Mouse (Mus musculus) ES-E14 (cell line): Measurements from ENCODE around the gene Bicdl2. TPM values are rescaled to one million over a fixed set of nuclear protein-coding genes. Genes with fewer than 3 reads are reported as not detected.

ENCODE experiments used
- DNase-seq: peaks from one replicate; pipeline ENCODE4 v3.0.0-alpha.2; 2013; ENCODE audit warnings: low read depth, low spot score
- H3K27ac ChIP-seq: 2 replicates; pipeline ENCODE4 v1.5.1; 2012; ENCODE audit warnings: low read depth, mild to moderate bottlenecking, low read length, moderate library complexity, mixed read lengths; ENCODE audit not compliant: poor library complexity, insufficient read depth, severe bottlenecking
- H3K36me3 ChIP-seq: 2 replicates; pipeline ENCODE4 v1.6.1; 2012; ENCODE audit warnings: mild to moderate bottlenecking, low read length, moderate library complexity, mixed read lengths; ENCODE audit not compliant: control insufficient read depth, poor library complexity, insufficient read depth, severe bottlenecking
- H3K4me1 ChIP-seq, 2 experiments: fragments of 150-350 bp in 1 of 2; sonication (generic) in 1 of 2; 2 replicates each; pipeline ENCODE4 v1.6.1; 2012; ENCODE audit warnings: low read length in 2 of 2, mild to moderate bottlenecking in 1 of 2, mixed read lengths in 1 of 2; ENCODE audit not compliant: control insufficient read depth in 2 of 2, insufficient read depth in 2 of 2, poor library complexity in 1 of 2
- H3K4me3 ChIP-seq, 2 experiments: fragments of 150-350 bp in 1 of 2; sonication (generic) in 1 of 2; 2 replicates each; pipeline ENCODE4 v1.5.1; 2012; ENCODE audit warnings: low read length in 2 of 2, low read depth in 1 of 2, mild to moderate bottlenecking in 1 of 2, mixed read lengths in 1 of 2; ENCODE audit not compliant: insufficient read depth in 1 of 2, poor library complexity in 1 of 2, severe bottlenecking in 1 of 2
- H3K9ac ChIP-seq: 2 replicates; pipeline ENCODE4 v1.6.1; 2012; ENCODE audit warnings: low read depth, mild to moderate bottlenecking, low read length, mixed read lengths; ENCODE audit not compliant: poor library complexity, insufficient read depth, severe bottlenecking
- H3K9me3 ChIP-seq: fragments of 150-350 bp; sonication (generic); 2 replicates; pipeline ENCODE4 v1.6.1; 2012; ENCODE audit warnings: low read depth, mild to moderate bottlenecking, low read length; ENCODE audit not compliant: control insufficient read depth, insufficient read depth
- CHD2 ChIP-seq: IDR thresholded peaks from 2 replicates; pipeline ENCODE4 v1.6.1; 2014; ENCODE audit warnings: mild to moderate bottlenecking, low read depth, low read length, inconsistent platforms
- HCFC1 ChIP-seq: IDR thresholded peaks from 2 replicates; pipeline ENCODE4 v1.6.1; 2012; ENCODE audit warnings: low read length, inconsistent platforms, borderline replicate concordance; ENCODE audit not compliant: insufficient read depth
- MAFK ChIP-seq: IDR thresholded peaks from 2 replicates; pipeline ENCODE4 v1.6.1; 2014; ENCODE audit warnings: mild to moderate bottlenecking, low read depth, low read length, inconsistent platforms; ENCODE audit not compliant: insufficient read depth
- ZC3H11A ChIP-seq: IDR thresholded peaks from 2 replicates; pipeline ENCODE4 v1.6.1; 2012; ENCODE audit warnings: low read depth, mild to moderate bottlenecking, inconsistent platforms, low read length, borderline replicate concordance
- ZNF384 ChIP-seq: IDR thresholded peaks from 2 replicates; pipeline ENCODE4 v1.6.1; 2012; ENCODE audit warnings: low read depth, low read length, inconsistent platforms
- in situ Hi-C, 2 experiments: fragments of 600-800 bp; cut with MboI; formaldehyde crosslinking; loops; one replicate each; pipeline ENCODE4 v1.15.1; 2025; ENCODE audit warnings: low sequenced_read_pairs in 2 of 2, inconsistent platforms in 1 of 2; ENCODE audit not compliant: unreplicated experiment in 2 of 2
- total RNA-seq: library from RNA; depleted of rRNA; stranded (reverse); fragments of 300-350 nt; gene quantifications from 2 replicates; pipeline ENCODE4 v1.2.3, GENCODE M21; 2012; rRNA removed

Bicdl2 gene
- 1.1 and 2.9 TPM in 2 replicates for total RNA-seq

- no peak within 1 kb of the TSS; the same call in 1 of the 2 replicates for H3K9ac ChIP-seq
- no peak for TF ChIP-seq ZC3H11A
- no peak for TF ChIP-seq ZNF384
- no peak for TF ChIP-seq MAFK
- TF ChIP-seq CHD2: no peak
- TF ChIP-seq HCFC1: no peak
- no peak for DNase-seq
- no peaks in the 10 kb centered on the region for H3K36me3 ChIP-seq
- H3K4me3 ChIP-seq: peak within 1 kb of the TSS; percentile 64 to 70
- H3K4me1 ChIP-seq: peaks cover 0 to 8% of the 10 kb centered on the region in 2 experiments; a peak in 1 of 4 replicates
- no peaks in the 10 kb centered on the region for H3K9me3 ChIP-seq
- in situ Hi-C loops: no loop called here
- H3K27ac ChIP-seq: no peak within 1 kb of the TSS
Observed at GRCm38 (mm10) chr17:23660117-23660875, at the start of gene Bicdl2. TSS of gene Bicdl2 (plus strand) at chr17:23660506.

DNA sequence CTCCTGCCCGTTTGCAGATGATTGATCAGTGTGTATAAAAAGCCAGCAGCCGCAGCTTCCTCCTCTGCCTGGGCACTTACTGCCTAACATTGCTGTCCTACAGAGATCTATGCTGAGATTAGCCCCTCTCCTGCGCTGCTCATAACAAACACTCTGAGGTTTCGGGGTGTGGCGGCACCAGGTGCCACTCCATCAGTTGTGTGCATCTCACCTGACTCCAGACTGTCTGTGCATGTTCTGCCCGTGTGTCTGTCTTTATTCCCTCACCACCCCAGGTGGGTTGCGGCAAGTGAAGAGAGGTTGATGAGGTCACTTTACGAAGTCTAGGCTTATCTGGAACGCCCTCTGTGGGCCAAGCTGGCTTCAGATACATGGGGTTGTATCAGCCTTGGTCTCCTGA, 43.2 kb upstream of the Bicdl2 start:
- H3K27ac ChIP-seq: no peak overlapping the region
- no peak for DNase-seq
- H3K4me1 ChIP-seq: no peaks in the 10 kb centered on the region; a peak in 1 of 4 replicates
- H3K9ac ChIP-seq: 0 out of 2 replicates have a peak overlapping the region, but pooled peaks have one; percentile 1
- in situ Hi-C loops: no loop called here
- no peaks in the 10 kb centered on the region for H3K9me3 ChIP-seq
- peak overlapping the region; percentile 37 to 41; a peak in 2 of 4 replicates for H3K4me3 ChIP-seq
- H3K36me3 ChIP-seq: no peaks in the 10 kb centered on the region
- no peak for TF ChIP-seq HCFC1
- TF ChIP-seq MAFK: no peak
- TF ChIP-seq ZC3H11A: no peak
- no peak for TF ChIP-seq CHD2
- no peak for TF ChIP-seq ZNF384

DNA sequence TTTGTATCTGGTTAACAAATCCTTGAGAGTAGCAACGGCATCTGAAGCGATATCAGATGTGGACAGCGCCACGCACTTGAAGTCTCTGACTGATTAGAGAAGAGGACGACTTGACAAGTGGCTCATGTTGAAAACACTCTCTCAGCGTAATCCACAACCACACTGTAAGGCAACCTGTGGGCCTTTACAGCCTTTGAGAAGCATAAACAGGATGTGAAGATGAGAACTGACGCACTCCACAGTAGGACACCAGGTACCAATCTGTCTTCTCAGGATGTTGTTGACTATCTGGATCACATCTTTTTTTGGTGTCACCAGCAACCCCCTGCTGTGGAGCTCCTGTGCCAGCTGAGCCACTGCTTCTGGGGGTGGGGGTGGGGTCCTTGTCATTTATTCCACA, 40.0 kb upstream of the Bicdl2 start:
- no peaks in the 10 kb centered on the region for H3K36me3 ChIP-seq
- H3K9ac ChIP-seq: no peak overlapping the region
- H3K4me1 ChIP-seq: no peaks in the 10 kb centered on the region; a peak in 1 of 4 replicates
- H3K4me3 ChIP-seq: no peak overlapping the region
- H3K27ac ChIP-seq: no peak overlapping the region
- DNase-seq: no peak
- in situ Hi-C loops: no loop called here
- no peaks in the 10 kb centered on the region for H3K9me3 ChIP-seq
- TF ChIP-seq ZC3H11A: no peak
- no peak for TF ChIP-seq HCFC1
- no peak for TF ChIP-seq CHD2
- TF ChIP-seq MAFK: no peak
- no peak for TF ChIP-seq ZNF384

DNA sequence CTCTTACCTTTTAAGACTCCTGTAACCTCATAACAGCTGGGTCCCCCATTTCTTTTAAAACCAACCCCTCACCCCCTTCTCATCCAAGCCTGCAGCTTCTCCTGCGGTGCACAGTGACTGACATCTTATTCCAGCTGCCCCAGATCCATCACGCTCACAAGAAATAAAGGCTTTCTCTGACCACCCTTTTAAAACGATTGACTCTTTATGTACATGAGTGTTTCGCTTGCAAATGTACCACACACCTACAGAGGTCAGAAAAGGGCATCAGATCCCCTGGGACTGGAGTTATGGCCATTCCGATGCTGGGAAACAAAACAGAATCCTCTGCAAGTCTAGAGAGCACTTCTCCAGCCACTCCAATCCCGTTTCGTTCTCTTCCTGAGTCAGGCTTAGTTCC, 32.5 kb upstream of the Bicdl2 start:
- no peak overlapping the region for H3K9ac ChIP-seq
- H3K4me1 ChIP-seq: peaks cover 8 to 21% of the 10 kb centered on the region in 2 experiments; a peak in 3 of 4 replicates
- TF ChIP-seq ZC3H11A (no peak), ZNF384 (no peak), MAFK (no peak)
- H3K4me3 ChIP-seq: no peak overlapping the region
- H3K36me3 ChIP-seq: no peaks in the 10 kb centered on the region
- in situ Hi-C loops: no loop called here
- no peak for DNase-seq
- H3K9me3 ChIP-seq: no peaks in the 10 kb centered on the region
- no peak overlapping the region for H3K27ac ChIP-seq
